Mouse (Mus musculus) CH12.LX (cell line): ENCODE data around the gene Aaed1. TPM values are rescaled to one million over a fixed set of nuclear protein-coding genes. Genes with fewer than 3 reads are reported as not detected.

Source experiments
- DNase-seq: peaks from one replicate; pipeline ENCODE4 v3.0.0-alpha.2; 2013; ENCODE audit errors: extremely low read depth
- H3K27ac ChIP-seq: 2 replicates; pipeline ENCODE4 v1.5.1; 2012; ENCODE audit warnings: low read depth, mild to moderate bottlenecking, control low read depth, moderate library complexity; ENCODE audit not compliant: insufficient read depth
- H3K27me3 ChIP-seq: replicated peaks from 2 replicates; pipeline ENCODE3; 2012; ENCODE audit warnings: inconsistent platforms
- H3K36me3 ChIP-seq, 2 experiments: replicated peaks in 1 of 2; 2 replicates each; pipeline versions ENCODE3 to v1.6.1; 2012; ENCODE audit warnings: inconsistent platforms in 1 of 2, low read length in 1 of 2, mild to moderate bottlenecking in 1 of 2, mixed read lengths in 1 of 2, moderate library complexity in 1 of 2; ENCODE audit not compliant: control insufficient read depth in 1 of 2, insufficient read depth in 1 of 2
- H3K4me1 ChIP-seq, 2 experiments: 2 replicates each; pipeline ENCODE4 v1.6.1; 2012; ENCODE audit warnings: inconsistent platforms in 1 of 2, moderate library complexity in 1 of 2; ENCODE audit not compliant: insufficient read depth in 2 of 2, control insufficient read depth in 1 of 2
- H3K4me2 ChIP-seq: 2 replicates; pipeline ENCODE4 v1.6.1; 2012; ENCODE audit warnings: low read depth, mild to moderate bottlenecking, control low read depth; ENCODE audit not compliant: poor library complexity, insufficient read depth, severe bottlenecking
- H3K4me3 ChIP-seq, 3 experiments: fragments of 150-350 bp in 1 of 3; sonication (generic) in 1 of 3; replicated peaks in 1 of 3; 2 replicates each; pipeline versions ENCODE3 to v1.5.1; 2011 to 2012; ENCODE audit warnings: low read depth in 2 of 3, low read length in 2 of 3, mild to moderate bottlenecking in 2 of 3, moderate library complexity in 2 of 3, control low read depth in 1 of 3, improper control_type of control experiment in 1 of 3, inconsistent platforms in 1 of 3, mixed read lengths in 1 of 3; ENCODE audit not compliant: poor library complexity in 1 of 3
- H3K79me2 ChIP-seq: replicated peaks from 2 replicates; pipeline ENCODE4 v1.6.1; 2012; ENCODE audit warnings: mild to moderate bottlenecking, moderate library complexity; ENCODE audit not compliant: control insufficient read depth, poor library complexity, insufficient read depth, severe bottlenecking; ENCODE audit errors: extremely low read depth
- H3K9ac ChIP-seq: 2 replicates; pipeline ENCODE4 v1.6.1; 2012; ENCODE audit warnings: low read depth, mild to moderate bottlenecking, control low read depth, moderate library complexity; ENCODE audit not compliant: insufficient read depth
- H3K9me3 ChIP-seq: replicated peaks from 2 replicates; pipeline ENCODE3; 2012; ENCODE audit warnings: low read length, inconsistent platforms, mixed read lengths
- CHD2 ChIP-seq: IDR thresholded peaks from 2 replicates; pipeline ENCODE4 v1.6.1; 2011; ENCODE audit warnings: low read length, improper control_type of control experiment
- CTCF ChIP-seq, 2 experiments: IDR thresholded peaks in 1 of 2; conservative IDR thresholded peaks in 1 of 2; 2 replicates each; pipeline ENCODE4 v1.5.1; 2011 to 2012; ENCODE audit warnings: low read depth in 2 of 2, low read length in 2 of 2, improper control_type of control experiment in 1 of 2, inconsistent platforms in 1 of 2, mild to moderate bottlenecking in 1 of 2, moderate library complexity in 1 of 2
- E2F4 ChIP-seq: IDR thresholded peaks from 2 replicates; pipeline ENCODE4 v1.6.1; 2011; ENCODE audit warnings: low read depth, low read length, improper control_type of control experiment; ENCODE audit not compliant: insufficient replicate concordance
- ELF1 ChIP-seq: IDR thresholded peaks from 2 replicates; pipeline ENCODE4 v1.6.1; 2014; ENCODE audit warnings: low read depth, mild to moderate bottlenecking, inconsistent platforms, low read length, improper control_type of control experiment
- ETS1 ChIP-seq: conservative IDR thresholded peaks from 2 replicates; pipeline ENCODE4 v1.6.1; 2012; ENCODE audit warnings: low read depth, mild to moderate bottlenecking, inconsistent platforms, low read length, improper control_type of control experiment, moderate library complexity
- HCFC1 ChIP-seq: IDR thresholded peaks from 2 replicates; pipeline ENCODE4 v1.6.1; 2012; ENCODE audit warnings: low read depth, mild to moderate bottlenecking, inconsistent platforms, low read length, improper control_type of control experiment
- IRF4 ChIP-seq: IDR thresholded peaks from 2 replicates; pipeline ENCODE4 v1.6.1; 2014; ENCODE audit warnings: low read depth, mild to moderate bottlenecking, inconsistent platforms, low read length, improper control_type of control experiment
- JUND ChIP-seq: conservative IDR thresholded peaks from 2 replicates; pipeline ENCODE4 v1.6.1; 2011; ENCODE audit warnings: low read depth, low read length, improper control_type of control experiment
- KAT2A ChIP-seq: IDR thresholded peaks from 2 replicates; pipeline ENCODE4 v1.6.1; 2012; ENCODE audit warnings: low read length, improper control_type of control experiment, inconsistent platforms; ENCODE audit not compliant: insufficient replicate concordance
- MAX ChIP-seq: IDR thresholded peaks from 2 replicates; pipeline ENCODE4 v1.6.1; 2011; ENCODE audit warnings: low read length, improper control_type of control experiment
- MAZ ChIP-seq: IDR thresholded peaks from 2 replicates; pipeline ENCODE4 v1.6.1; 2012; ENCODE audit warnings: low read depth, mild to moderate bottlenecking, inconsistent platforms, low read length, improper control_type of control experiment, moderate library complexity
- MXI1 ChIP-seq: IDR thresholded peaks from 2 replicates; pipeline ENCODE4 v1.6.1; 2011; ENCODE audit warnings: mild to moderate bottlenecking, low read depth, low read length, improper control_type of control experiment
- NELFE ChIP-seq: IDR thresholded peaks from 2 replicates; pipeline ENCODE4 v1.6.1; 2011; ENCODE audit warnings: low read depth, low read length, improper control_type of control experiment
- NRF1 ChIP-seq: IDR thresholded peaks from 2 replicates; pipeline ENCODE4 v1.6.1; 2014; ENCODE audit warnings: low read depth, mild to moderate bottlenecking, inconsistent platforms, low read length, improper control_type of control experiment, moderate library complexity
- PAX5 ChIP-seq: IDR thresholded peaks from 2 replicates; pipeline ENCODE4 v1.6.1; 2012; ENCODE audit warnings: low read length, inconsistent platforms, mixed read lengths
- SIN3A ChIP-seq: IDR thresholded peaks from 2 replicates; pipeline ENCODE4 v1.6.1; 2012; ENCODE audit warnings: low read length, improper control_type of control experiment, inconsistent platforms
- SMC3 ChIP-seq: IDR thresholded peaks from 2 replicates; pipeline ENCODE4 v1.6.1; 2011; ENCODE audit warnings: low read depth, low read length, improper control_type of control experiment
- TCF12 ChIP-seq: IDR thresholded peaks from 2 replicates; pipeline ENCODE4 v1.6.1; 2014; ENCODE audit warnings: low read depth, mild to moderate bottlenecking, inconsistent platforms, low read length, improper control_type of control experiment
- USF1 ChIP-seq: IDR thresholded peaks from 2 replicates; pipeline ENCODE4 v1.6.1; 2014; ENCODE audit warnings: low read depth, mild to moderate bottlenecking, inconsistent platforms, low read length, improper control_type of control experiment
- ZC3H11A ChIP-seq: IDR thresholded peaks from 2 replicates; pipeline ENCODE4 v1.6.1; 2012; ENCODE audit warnings: low read depth, mild to moderate bottlenecking, inconsistent platforms, low read length, improper control_type of control experiment
- ZNF384 ChIP-seq: IDR thresholded peaks from 2 replicates; pipeline ENCODE4 v1.6.1; 2012; ENCODE audit warnings: low read depth, low read length, improper control_type of control experiment, inconsistent platforms
- dilution Hi-C: fragments of 300-500 bp; cut with MboI; formaldehyde crosslinking; loops from 2 replicates; pipeline ENCODE4 v1.14.3; 2020; ENCODE audit warnings: low sequenced_read_pairs; ENCODE audit not compliant: extremely low pct_unique_long_range_greater_than_20kb, extremely low pct_ligation_motif_present
- in situ Hi-C: fragments of 300-500 bp; cut with MboI; formaldehyde crosslinking; loops from 3 replicates; pipeline ENCODE4 v1.14.3; 2019; ENCODE audit warnings: low sequenced_read_pairs, low pct_ligation_motif_present, low pct_unique_long_range_greater_than_20kb, mixed read lengths
- polyA plus RNA-seq: library from polyadenylated mRNA; unstranded; fragments of >175 nt; gene quantifications from 2 replicates; pipeline ENCODE4 v1.2.1, GENCODE M21; 2012; ENCODE audit warnings: low read depth; ENCODE audit not compliant: insufficient read length
- total RNA-seq, 2 experiments: library from RNA; depleted of rRNA; stranded (reverse); fragments of 300-350 nt in 1 of 2; fragments of >200 nt in 1 of 2; gene quantifications; 2 replicates each; pipeline ENCODE4 v1.2.3; 2012 to 2014

The Aaed1 gene
- total and polyA plus RNA-seq, 3 experiments, result 8.2 to 22.1 (median 12.2) TPM

DNA sequence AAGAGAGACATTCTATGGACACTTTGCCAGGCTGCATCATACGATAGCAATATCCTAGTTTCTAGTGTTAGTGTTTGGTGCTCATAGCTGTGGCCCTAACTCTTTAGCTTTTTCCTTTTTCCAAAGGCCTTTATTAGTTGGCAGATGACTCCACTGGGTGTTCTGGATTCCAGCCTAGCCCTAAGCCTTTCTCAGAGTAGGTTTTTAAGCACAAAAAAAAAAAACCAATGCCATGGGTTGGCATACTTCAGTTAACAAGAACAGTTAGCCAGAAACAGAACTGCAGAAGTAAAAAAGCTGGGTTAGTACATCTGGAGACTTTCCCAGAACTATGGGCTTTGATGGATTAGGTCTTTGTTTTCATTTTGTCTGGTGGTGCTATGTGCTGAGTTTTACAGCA lies 46.0 kb upstream of the Aaed1 start:
- H3K27ac ChIP-seq, result no peak overlapping the region
- no peaks in the 10 kb centered on the region for H3K36me3 ChIP-seq
- H3K4me1 ChIP-seq, result no peaks in the 10 kb centered on the region
- no peak overlapping the region for H3K9ac ChIP-seq
- H3K79me2 ChIP-seq, result no peaks in the 10 kb centered on the region
- H3K27me3 ChIP-seq, result no peaks in the 10 kb centered on the region
- TF ChIP-seq CHD2 (no peak), IRF4 (no peak), CTCF (conservative IDR thresholded peaks at IDR 0.05 in 1 of 2, IDR thresholded peaks at IDR 0.05 in 1 of 2; ENCODE audit: low read depth in 2 of 2, low read length in 2 of 2) (no peak), ZNF384 (no peak), ETS1 (no peak), USF1 (no peak), JUND (no peak), MXI1 (no peak)
- H3K4me2 ChIP-seq, result no peak overlapping the region
- H3K4me3 ChIP-seq, result no peak overlapping the region
- no peaks in the 10 kb centered on the region for H3K9me3 ChIP-seq
- in situ Hi-C loops (no loop called here), dilution Hi-C loops (no loop called here)
- no peak for DNase-seq

DNA sequence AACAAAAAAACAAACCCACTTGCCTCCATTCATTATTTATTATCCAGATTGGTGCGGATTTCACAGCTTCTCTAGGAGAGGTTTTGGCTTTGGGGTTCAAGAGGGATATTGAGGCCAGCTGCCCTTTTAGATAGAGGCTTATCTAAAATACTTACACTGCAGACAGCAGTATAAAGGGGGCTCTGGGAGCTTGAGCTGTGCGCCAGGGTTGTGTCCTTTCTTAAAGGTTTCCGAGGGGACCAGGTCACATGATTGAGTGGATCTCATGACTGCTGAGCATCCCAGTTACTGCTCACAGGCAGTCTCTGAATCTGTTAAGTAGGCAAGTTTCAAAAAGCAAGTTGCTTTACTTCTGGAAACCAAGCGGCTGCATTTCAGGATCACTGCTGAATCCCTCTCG lies 44.9 kb upstream of the Aaed1 start:
- dilution Hi-C loops, result no loop called here
- no peaks in the 10 kb centered on the region for H3K27me3 ChIP-seq
- H3K9me3 ChIP-seq, result no peaks in the 10 kb centered on the region
- no peaks in the 10 kb centered on the region for H3K79me2 ChIP-seq
- TF ChIP-seq CHD2 (no peak), MAX (no peak), ELF1 (no peak), ZC3H11A (no peak)
- H3K4me2 ChIP-seq, result no peak overlapping the region
- H3K36me3 ChIP-seq, result no peaks in the 10 kb centered on the region
- no peaks in the 10 kb centered on the region for H3K4me1 ChIP-seq
- no peak overlapping the region for H3K27ac ChIP-seq
- H3K4me3 ChIP-seq, result no peak overlapping the region
- in situ Hi-C loops, result no loop called here
- no peak overlapping the region for H3K9ac ChIP-seq
- DNase-seq, result no peak

DNA sequence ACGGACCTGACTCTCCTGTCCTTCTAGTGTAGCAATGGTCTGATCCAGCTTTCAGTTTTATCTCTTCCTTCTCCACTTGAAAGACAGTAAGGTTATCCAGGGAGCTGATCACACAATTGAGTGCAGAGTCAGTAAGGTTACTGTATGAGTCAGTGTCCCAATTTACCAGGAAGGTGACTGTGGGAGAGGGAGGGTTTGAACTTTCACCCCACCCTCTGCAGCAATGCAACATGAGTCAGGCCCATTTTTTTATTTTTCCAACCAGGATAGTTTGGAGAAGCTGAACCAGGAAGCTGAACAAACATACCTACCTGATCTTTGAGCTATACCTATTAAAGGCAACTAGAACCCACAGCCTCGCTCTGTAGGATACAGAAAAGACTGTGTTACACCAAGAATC lies 37.0 kb upstream of the Aaed1 start:
- no peak overlapping the region for H3K9ac ChIP-seq
- no peaks in the 10 kb centered on the region for H3K36me3 ChIP-seq
- no peak for DNase-seq
- dilution Hi-C loops (no loop called here), in situ Hi-C loops (no loop called here)
- no peaks in the 10 kb centered on the region for H3K9me3 ChIP-seq
- TF ChIP-seq KAT2A, result no peak
- no peak for TF ChIP-seq SIN3A
- no peak for TF ChIP-seq HCFC1
- TF ChIP-seq MXI1, result no peak
- TF ChIP-seq CHD2, result no peak
- TF ChIP-seq NRF1, result no peak
- TF ChIP-seq PAX5, result no peak
- TF ChIP-seq ELF1, result no peak
- TF ChIP-seq E2F4, result no peak
- no peak for TF ChIP-seq CTCF (conservative IDR thresholded peaks at IDR 0.05 in 1 of 2, IDR thresholded peaks at IDR 0.05 in 1 of 2; ENCODE audit: low read depth in 2 of 2, low read length in 2 of 2)
- no peak for TF ChIP-seq TCF12
- TF ChIP-seq MAZ, result no peak
- no peak for TF ChIP-seq NELFE
- TF ChIP-seq SMC3, result no peak
- H3K4me1 ChIP-seq, result no peaks in the 10 kb centered on the region
- H3K27me3 ChIP-seq, result peaks cover 3% of the 10 kb centered on the region
- no peak overlapping the region for H3K4me3 ChIP-seq
- no peaks in the 10 kb centered on the region for H3K79me2 ChIP-seq
- H3K4me2 ChIP-seq, result no peak overlapping the region
- H3K27ac ChIP-seq, result no peak overlapping the region
